Mouse (Mus musculus) myocyte (in vitro differentiated cells): ENCODE data around the gene Wnt8b.

ENCODE experiments used
- MYOD1 ChIP-seq, 3 experiments: IDR thresholded peaks; one replicate each; pipeline ENCODE4 v1.6.1; 2011; ENCODE audit warnings: control low read depth in 2 of 3, low read depth in 2 of 3, mild to moderate bottlenecking in 2 of 3, moderate library complexity in 1 of 3; ENCODE audit not compliant: insufficient read length in 2 of 3, control insufficient read depth in 1 of 3
- POLR2A ChIP-seq: IDR thresholded peaks from one replicate; pipeline ENCODE4 v1.6.1; 2011; ENCODE audit warnings: low read depth, mild to moderate bottlenecking, control low read depth, moderate library complexity; ENCODE audit not compliant: insufficient read length
- USF1 ChIP-seq: IDR thresholded peaks from one replicate; pipeline ENCODE4 v1.6.1; 2011; ENCODE audit warnings: low read depth, mild to moderate bottlenecking, control low read depth, moderate library complexity

- TF ChIP-seq POLR2A (no peak), USF1 (no peak), MYOD1 (IDR thresholded peaks at IDR 0.05; ENCODE audit: control insufficient read depth in 1 of 3, insufficient read length in 2 of 3, low read depth in 2 of 3) (no peak)
These were observed 18.4 kb downstream of the Wnt8b start for GRCm38 (mm10) chr19:44511451-44512231.
